In genomic region chr9:124273172-124273571, GRCm38 (mm10) we compare ENCODE assay signal across 12 mouse cellular contexts. TPM values are rescaled to one million over a fixed set of nuclear protein-coding genes. Genes with fewer than 3 reads are reported as not detected.
A peak's percentile ranks its signal among the peaks of the same experiment; 100 is the strongest.
DNase-seq lines count a peak whose midpoint lies in the region; ATAC-seq and TF ChIP-seq lines count a peak whose summit lies in the region.
"Had no signal": no experiment of that assay in that cellular context is flagged by ENCODE, and none has a peak within 500 bp of the region (broad histone marks: within the 10 kb centered on the region; RNA-seq: fewer than 3 reads in every experiment).

No protein-coding gene starts in this region.

- H3K27me3 ChIP-seq in heart, postnatal 0 days (ENCODE audit: control insufficient read depth, insufficient read depth, low read length), result no peaks in the 10 kb centered on the region
- no peaks in the 10 kb centered on the region for H3K27me3 ChIP-seq in heart, embryonic 11.5 days (ENCODE audit: control insufficient read depth, insufficient read depth, low read length)
- no peaks in the 10 kb centered on the region for H3K27me3 ChIP-seq in kidney, embryonic 15.5 days
- no peaks in the 10 kb centered on the region for H3K27me3 ChIP-seq in forebrain, postnatal 0 days (ENCODE audit: insufficient read depth, low read length)
- H3K27me3 ChIP-seq: midbrain, embryonic 13.5 days; Patski; stomach, embryonic 15.5 days had no signal

- TF ChIP-seq EP300 in heart, postnatal 0 days (IDR thresholded peaks at IDR 0.05; ENCODE audit: low read depth), result no peak

- ATAC-seq in heart, postnatal 0 days (ENCODE audit: insufficient read depth, low read depth), result 0 out of 2 replicates have a peak, but pooled peaks have one; percentile 36
- ATAC-seq in heart, embryonic 11.5 days (replicated peaks; ENCODE audit: insufficient number of reproducible peaks, low FRiP score, low TSS enrichment), result no peak
- ATAC-seq in kidney, embryonic 15.5 days (replicated peaks; ENCODE audit: low FRiP score), result no peak
- no peak for ATAC-seq in forebrain, postnatal 0 days
- ATAC-seq in CD4-positive, CD25-positive, alpha-beta regulatory T cell, adult 4 months, result no peak
- ATAC-seq: midbrain, embryonic 13.5 days had no signal

- no peak overlapping the region for H3K27ac ChIP-seq in heart, postnatal 0 days (ENCODE audit: low read depth)
- H3K27ac ChIP-seq in heart, embryonic 11.5 days (ENCODE audit: low read depth, low read length), result no peak overlapping the region
- no peak overlapping the region for H3K27ac ChIP-seq in kidney, embryonic 15.5 days
- no peak overlapping the region for H3K27ac ChIP-seq in forebrain, postnatal 0 days (ENCODE audit: low read depth, low read length)
- H3K27ac ChIP-seq: midbrain, embryonic 13.5 days; stomach, embryonic 15.5 days had no signal

- peaks cover 31% of the 10 kb centered on the region for H3K36me3 ChIP-seq in heart, postnatal 0 days (replicated peaks; ENCODE audit: control insufficient read depth, insufficient read depth, low read length)
- peaks cover 29% of the 10 kb centered on the region for H3K36me3 ChIP-seq in heart, embryonic 11.5 days (ENCODE audit: control insufficient read depth, insufficient read depth, low read length)
- peaks cover 73% of the 10 kb centered on the region for H3K36me3 ChIP-seq in kidney, embryonic 15.5 days
- H3K36me3 ChIP-seq in forebrain, postnatal 0 days (ENCODE audit: insufficient read depth), result peaks cover 19% of the 10 kb centered on the region

- H3K9me3 ChIP-seq in heart, postnatal 0 days (replicated peaks; ENCODE audit: control insufficient read depth, low read length), result peaks cover 56% of the 10 kb centered on the region
- H3K9me3 ChIP-seq in heart, embryonic 11.5 days (replicated peaks; ENCODE audit: control insufficient read depth, low read length), result peaks cover 19% of the 10 kb centered on the region
- H3K9me3 ChIP-seq in kidney, embryonic 15.5 days (replicated peaks), result peaks cover 55% of the 10 kb centered on the region
- peaks cover 52% of the 10 kb centered on the region for H3K9me3 ChIP-seq in forebrain, postnatal 0 days (ENCODE audit: low read length)

- no peaks in the 10 kb centered on the region for H3K4me1 ChIP-seq in heart, postnatal 0 days (ENCODE audit: control insufficient read depth, insufficient read depth)
- H3K4me1 ChIP-seq in heart, embryonic 11.5 days (ENCODE audit: control insufficient read depth, insufficient read depth, low read length), result no peaks in the 10 kb centered on the region
- H3K4me1 ChIP-seq in kidney, embryonic 15.5 days, result no peaks in the 10 kb centered on the region
- H3K4me1 ChIP-seq in forebrain, postnatal 0 days (ENCODE audit: insufficient read depth), result no peaks in the 10 kb centered on the region
- H3K4me1 ChIP-seq: midbrain, embryonic 13.5 days; stomach, embryonic 15.5 days had no signal

- H3K4me3 ChIP-seq in heart, postnatal 0 days (ENCODE audit: low read depth, low read length), result no peak overlapping the region
- no peak overlapping the region for H3K4me3 ChIP-seq in heart, embryonic 11.5 days (ENCODE audit: low read depth, low read length)
- no peak overlapping the region for H3K4me3 ChIP-seq in kidney, embryonic 15.5 days (replicated peaks)
- no peak overlapping the region for H3K4me3 ChIP-seq in forebrain, postnatal 0 days (ENCODE audit: low read depth, low read length)
- H3K4me3 ChIP-seq: midbrain, embryonic 13.5 days; stomach, embryonic 15.5 days had no signal

- H3K4me2 ChIP-seq in heart, postnatal 0 days (ENCODE audit: low read depth, low read length), result no peak overlapping the region
- no peak overlapping the region for H3K4me2 ChIP-seq in heart, embryonic 11.5 days
- H3K4me2 ChIP-seq in kidney, embryonic 15.5 days, result no peak overlapping the region
- no peak overlapping the region for H3K4me2 ChIP-seq in forebrain, postnatal 0 days (ENCODE audit: low read depth)
- H3K4me2 ChIP-seq: midbrain, embryonic 13.5 days; stomach, embryonic 15.5 days had no signal

- DNase-seq in heart, postnatal 0 days (ENCODE audit: low spot score), result no peak
- peak; percentile 33 for DNase-seq in kidney, postnatal 14 days
- peak; percentile 23 for DNase-seq in adipocyte (ENCODE audit: low spot score)
- DNase-seq in forebrain, postnatal 0 days, result peak; percentile 21
- DNase-seq: cerebellum, postnatal 36 days; thymus, postnatal 4 days had no signal

- TF ChIP-seq CTCF in heart, postnatal 0 days (IDR thresholded peaks at IDR 0.05; ENCODE audit: low read depth), result no peak
- TF ChIP-seq CTCF in forebrain, postnatal 0 days (IDR thresholded peaks at IDR 0.05; ENCODE audit: low read depth), result no peak

- no peak overlapping the region for H3K9ac ChIP-seq in heart, postnatal 0 days (replicated peaks; ENCODE audit: low read depth, low read length)
- H3K9ac ChIP-seq in heart, embryonic 11.5 days (ENCODE audit: low read depth, low read length), result no peak overlapping the region
- no peak overlapping the region for H3K9ac ChIP-seq in kidney, embryonic 15.5 days
- no peak overlapping the region for H3K9ac ChIP-seq in forebrain, postnatal 0 days
- H3K9ac ChIP-seq: midbrain, embryonic 13.5 days; stomach, embryonic 15.5 days had no signal

RNA-seq across cellular contexts. Expression of gene 2010315B03Rik, which starts 39.3 kb away (rescaled TPM):
- total RNA-seq in heart, postnatal 0 days (2014; rRNA removed; ENCODE audit: low replicate concordance), result 4.5 and 5.5 TPM in 2 replicates
- polyA plus RNA-seq in heart, postnatal 0 days (2015; fragmentation: Nextera tagmentation; extraction: Ambion mirVana), result 12.2 and 14.0 TPM in 2 replicates
- polyA plus RNA-seq in heart, embryonic 11.5 days (2014; fragmentation: Nextera tagmentation; extraction: Ambion mirVana), result 6.6 and 8.3 TPM in 2 replicates
- polyA plus RNA-seq in kidney, embryonic 15.5 days (2015; fragmentation: Nextera tagmentation; extraction: Ambion mirVana), result 11.2 and 11.5 TPM in 2 replicates
- total RNA-seq in forebrain, postnatal 0 days (2014; rRNA removed), result 12.9 and 19.8 TPM in 2 replicates
- polyA plus RNA-seq in forebrain, postnatal 0 days (2015; fragmentation: Nextera tagmentation; extraction: Ambion mirVana), result 7.7 and 12.0 TPM in 2 replicates
- 10 to 100 TPM; 25.1 to 28.0 TPM for polyA plus RNA-seq in CD4-positive, CD25-positive, alpha-beta regulatory T cell, adult 4 months (2017; shearing (Covaris generic))
